Mouse (Mus musculus): ENCODE data around the gene Olfr356. TPM values are rescaled to one million over a fixed set of nuclear protein-coding genes. Genes with fewer than 3 reads are reported as not detected.

Gene Olfr356
- not detected in 2 replicates for polyA plus RNA-seq (2021; fragmentation: Nextera tagmentation)
- long read RNA-seq, experiment 1, result 0 reads
- long read RNA-seq, experiment 2, result 0 reads

DNA sequence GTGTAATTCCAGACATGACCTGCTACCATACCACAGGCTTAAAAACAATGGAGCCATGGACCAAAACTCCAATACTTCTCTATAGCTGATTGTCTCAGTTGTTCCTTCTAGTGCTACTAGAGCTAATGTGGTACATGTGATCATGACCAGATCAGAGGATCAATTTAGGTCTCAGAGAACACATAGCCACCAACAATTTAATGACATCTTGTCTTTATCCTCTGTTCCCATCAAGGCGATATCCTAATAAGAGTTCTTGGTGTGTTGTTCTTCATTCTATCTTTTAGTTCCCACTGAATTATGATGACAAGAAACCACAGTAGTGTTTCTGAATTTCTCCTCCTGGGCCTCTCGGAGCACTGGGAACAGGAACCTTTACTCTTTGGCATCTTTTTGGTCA, at the start of gene Olfr356:
Gene Olfr356 (plus strand): TSS at position 301 of the 400 bp plus-strand sequence.

DNA sequence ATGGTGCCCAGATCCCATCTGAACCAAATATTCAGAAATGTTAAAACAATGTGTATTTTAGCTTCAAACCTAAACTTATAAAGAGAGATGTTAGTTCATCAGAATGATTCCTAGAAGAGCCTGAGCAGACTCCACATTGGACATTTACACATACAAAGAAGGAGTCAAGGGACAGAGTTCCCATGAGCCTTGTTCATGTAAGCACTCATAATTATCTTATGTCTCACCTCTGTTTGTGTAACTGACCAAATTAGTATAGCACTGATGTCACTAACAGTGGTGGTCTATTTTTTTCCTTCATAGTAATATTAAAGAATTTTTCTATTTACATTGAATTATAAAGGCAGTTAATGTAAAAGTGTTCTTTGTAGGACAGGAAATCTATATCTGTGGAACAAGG, 44.1 kb upstream of the Olfr356 start, which contains the start of gene Olfr353:
Gene Olfr353 (minus strand): TSS at position 101 of the 400 bp plus-strand sequence.

DNA sequence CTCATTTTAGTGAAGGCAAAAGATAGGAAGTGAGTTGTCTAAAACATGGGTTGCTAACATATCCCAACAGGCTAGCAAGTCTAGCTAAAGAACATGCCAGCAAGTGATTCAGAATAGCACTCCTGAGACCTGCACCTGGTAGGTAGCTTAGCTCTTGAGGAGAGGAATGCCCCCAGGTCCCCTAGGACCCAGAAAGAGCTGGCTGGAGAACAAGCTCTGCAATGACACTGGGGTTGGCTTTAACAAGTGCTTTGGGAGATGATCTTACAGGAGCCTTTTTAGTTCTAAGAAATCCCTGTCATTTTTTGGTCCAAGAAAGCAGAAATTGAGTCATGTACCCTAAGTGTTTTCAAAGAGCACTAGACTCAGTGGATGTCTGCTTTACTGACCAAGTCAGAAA, 31.5 kb upstream of the Olfr356 start, which contains the start of gene Olfr354:
Gene Olfr354 (plus strand): TSS at position 301 of the 400 bp plus-strand sequence.

DNA sequence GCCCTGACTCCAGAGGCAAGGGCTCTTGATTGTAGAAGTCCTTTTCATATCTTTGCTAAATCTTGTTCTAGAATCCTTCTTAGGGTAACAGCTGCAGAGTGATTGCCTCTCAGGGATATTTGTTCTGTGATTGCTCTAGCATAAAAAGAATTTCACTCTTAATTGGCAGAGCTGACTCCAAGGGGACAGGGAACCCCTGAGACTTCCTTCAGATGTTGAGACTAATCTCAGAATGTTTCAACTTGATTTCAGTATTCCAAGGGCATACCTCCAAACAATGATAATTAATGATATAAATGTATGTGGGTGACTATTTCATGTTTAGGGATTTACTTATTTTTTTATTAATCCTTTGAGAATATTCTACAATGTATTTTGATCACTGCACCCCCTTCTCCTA, 8.1 kb upstream of the Olfr356 start, which contains the start of gene Olfr355:
Gene Olfr355 (minus strand): TSS at position 101 of the 400 bp plus-strand sequence.

Other genes starting within 250 kb of the Olfr356 start
- not detected in 2 replicates for gene Olfr347, start 205.2 kb upstream of the Olfr356 start, polyA plus RNA-seq (2021; fragmentation: Nextera tagmentation)
- not detected in 2 replicates for gene Olfr348, start 152.8 kb upstream of the Olfr356 start, polyA plus RNA-seq (2021; fragmentation: Nextera tagmentation)
- gene Olfr50, start 146.6 kb upstream of the Olfr356 start, polyA plus RNA-seq (2021; fragmentation: Nextera tagmentation), result not detected in 2 replicates
- gene Olfr3, start 120.1 kb upstream of the Olfr356 start, polyA plus RNA-seq (2021; fragmentation: Nextera tagmentation), result not detected in 2 replicates
- gene Olfr350, start 90.8 kb upstream of the Olfr356 start, polyA plus RNA-seq (2021; fragmentation: Nextera tagmentation), result not detected in 2 replicates
- gene Olfr351, start 74.5 kb upstream of the Olfr356 start, polyA plus RNA-seq (2021; fragmentation: Nextera tagmentation), result not detected in 2 replicates
- gene Olfr352, start 68.7 kb upstream of the Olfr356 start, polyA plus RNA-seq (2021; fragmentation: Nextera tagmentation), result not detected in 2 replicates
- not detected in 2 replicates for gene Olfr353, start 44.2 kb upstream of the Olfr356 start, polyA plus RNA-seq (2021; fragmentation: Nextera tagmentation)
- not detected in 2 replicates for gene Olfr354, start 31.4 kb upstream of the Olfr356 start, polyA plus RNA-seq (2021; fragmentation: Nextera tagmentation)
- gene Olfr355, start 8.2 kb upstream of the Olfr356 start, polyA plus RNA-seq (2021; fragmentation: Nextera tagmentation), result not detected in 2 replicates
- not detected in 2 replicates for gene Olfr357, start 56.7 kb downstream of the Olfr356 start, polyA plus RNA-seq (2021; fragmentation: Nextera tagmentation)
- gene Olfr358, start 72.2 kb downstream of the Olfr356 start, polyA plus RNA-seq (2021; fragmentation: Nextera tagmentation), result not detected in 2 replicates
- not detected in 2 replicates for gene Olfr360, start 128.6 kb downstream of the Olfr356 start, polyA plus RNA-seq (2021; fragmentation: Nextera tagmentation)
- not detected in 2 replicates for gene Olfr361, start 152.2 kb downstream of the Olfr356 start, polyA plus RNA-seq (2021; fragmentation: Nextera tagmentation)
- not detected in 2 replicates for gene Olfr362, start 180.8 kb downstream of the Olfr356 start, polyA plus RNA-seq (2021; fragmentation: Nextera tagmentation)
- not detected in 2 replicates for gene Olfr364-ps1, start 202.2 kb downstream of the Olfr356 start, polyA plus RNA-seq (2021; fragmentation: Nextera tagmentation)

Measured in left cerebral cortex, adult 6 months (tissue).